Mouse (Mus musculus) stomach, postnatal 0 days (tissue): ENCODE data around the gene Mpv17. TPM values are rescaled to one million over a fixed set of nuclear protein-coding genes. Genes with fewer than 3 reads are reported as not detected.
A peak's percentile ranks its signal among the peaks of the same experiment; 100 is the strongest.

Source experiments
- ATAC-seq: fragments of 200-750 bp; cut with Nextera tagmentation; 2 replicates; pipeline ENCODE4 v1.8.0; 2017; ENCODE audit not compliant: low FRiP score, low TSS enrichment
- DNase-seq: peaks from one replicate; pipeline ENCODE4 v3.0.0-alpha.2; 2016; ENCODE audit warnings: low spot score
- H3K27ac ChIP-seq: fragments of 300-500 bp; sonication (generic); replicated peaks from 2 replicates; pipeline ENCODE4 v1.5.1; 2014; ENCODE audit warnings: mild to moderate bottlenecking, control low read depth
- H3K27me3 ChIP-seq: fragments of 300-500 bp; sonication (generic); 2 replicates; pipeline ENCODE4 v1.6.1; 2014; ENCODE audit warnings: low read length; ENCODE audit not compliant: control insufficient read depth, insufficient read depth
- H3K36me3 ChIP-seq: fragments of 300-500 bp; sonication (generic); 2 replicates; pipeline ENCODE4 v1.6.1; 2014; ENCODE audit warnings: low read length, mixed read lengths; ENCODE audit not compliant: control insufficient read depth, insufficient read depth
- H3K4me1 ChIP-seq: fragments of 300-500 bp; sonication (generic); replicated peaks from 2 replicates; pipeline ENCODE4 v1.6.1; 2014; ENCODE audit warnings: antibody characterized with exemption; ENCODE audit not compliant: control insufficient read depth, insufficient read depth
- H3K4me2 ChIP-seq: fragments of 300-500 bp; sonication (generic); replicated peaks from 2 replicates; pipeline ENCODE4 v1.6.1; 2014; ENCODE audit warnings: low read depth, mild to moderate bottlenecking, control low read depth, moderate library complexity
- H3K4me3 ChIP-seq: fragments of 300-500 bp; sonication (generic); 2 replicates; pipeline ENCODE4 v1.5.1; 2014; ENCODE audit warnings: low read depth, low read length, control low read depth
- H3K9ac ChIP-seq: fragments of 300-500 bp; sonication (generic); 2 replicates; pipeline ENCODE4 v1.6.1; 2014; ENCODE audit warnings: mild to moderate bottlenecking, low read length, control low read depth, mixed read lengths
- H3K9me3 ChIP-seq: fragments of 300-500 bp; sonication (generic); 2 replicates; pipeline ENCODE4 v1.6.1; 2016; ENCODE audit warnings: low read length; ENCODE audit not compliant: control insufficient read depth
- CTCF ChIP-seq: IDR thresholded peaks from 2 replicates; pipeline ENCODE4 v1.5.1; 2016; ENCODE audit warnings: antibody characterized with exemption, low read depth, mild to moderate bottlenecking, moderate library complexity
- EP300 ChIP-seq: optimal IDR thresholded peaks from 2 replicates; pipeline ENCODE3; 2016; ENCODE audit warnings: antibody characterized with exemption
- WGBS: fragments of 180-500 bp; shearing (Covaris S2); extraction: QIAGEN DNeasy Blood & Tissue Kit; methylation state at CpG from one replicate; pipeline ENCODE4 v1.1.7; 2014; 5-methylcytosine and 5-hydroxymethylcytosine counted together
- polyA plus RNA-seq: library from polyadenylated mRNA; unstranded; fragments of >200 nt; fragmentation: Nextera tagmentation; extraction: Ambion mirVana; gene quantifications from 2 replicates; pipeline ENCODE4 v1.2.1, GENCODE M21; 2015

Mpv17 gene
- polyA plus RNA-seq, 1 experiment from 2014 or later: 29.4 TPM

DNA sequence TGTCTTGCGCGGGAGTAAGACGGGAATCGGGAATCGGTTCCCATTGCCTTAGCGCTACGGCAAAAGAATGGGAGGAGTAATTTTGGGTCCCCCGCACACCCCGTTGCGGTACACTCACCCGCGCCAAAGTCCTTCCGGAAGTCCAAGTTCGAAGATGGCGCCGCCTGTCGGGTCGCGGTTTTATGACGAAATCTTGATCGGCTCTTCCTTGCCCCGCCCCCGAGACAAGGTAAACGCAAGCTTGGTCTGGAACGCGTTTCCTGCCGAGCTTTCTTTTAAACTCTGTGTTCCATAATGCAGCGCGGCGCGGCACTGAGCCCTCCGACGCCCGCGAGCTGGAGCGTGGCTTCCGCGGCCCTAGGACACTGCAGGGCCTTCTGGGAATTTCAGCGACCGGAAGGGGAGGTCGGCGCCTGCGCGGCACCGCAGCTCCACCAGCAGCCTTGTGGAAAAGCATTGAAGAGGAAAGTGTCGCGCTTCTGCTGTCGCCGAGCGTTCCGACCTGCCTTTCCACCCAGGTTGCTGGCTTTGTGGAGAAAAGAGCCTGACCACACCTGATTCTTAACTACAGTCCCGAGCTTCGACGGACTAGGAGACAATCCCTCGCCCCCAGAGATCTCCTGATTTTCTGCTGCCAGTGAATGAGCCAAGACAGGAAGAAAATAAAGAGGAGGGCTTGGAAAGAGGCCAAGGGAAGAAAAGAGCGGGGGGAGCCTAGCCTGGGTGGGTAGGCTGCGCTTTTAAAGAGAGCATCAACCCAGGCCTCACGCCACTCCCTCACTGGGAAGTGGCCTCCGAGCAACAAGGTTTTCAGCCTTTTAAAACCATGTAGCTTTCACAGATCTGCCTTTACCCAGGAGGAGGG is 25.9 kb upstream of the Mpv17 start, which contains the start of the genes Gm29609 and Gtf3c2:
Gene Gm29609 (minus strand): TSS at position 146 of the 865 bp plus-strand sequence.
Gene Gtf3c2 (minus strand): TSS at position 379 of the 865 bp plus-strand sequence.
- peak within 1 kb of the TSS; percentile 74 for H3K9ac ChIP-seq
- H3K9me3 ChIP-seq: no peaks in the 10 kb centered on the region
- H3K4me1 ChIP-seq: no peaks in the 10 kb centered on the region
- WGBS: under 1% methylated on average over 59 of the region's 59 CpGs
- no peaks in the 10 kb centered on the region for H3K27me3 ChIP-seq
- H3K4me2 ChIP-seq: peak within 1 kb of the TSS; percentile 81
- H3K27ac ChIP-seq: peak within 1 kb of the TSS; percentile 97
- no peaks in the 10 kb centered on the region for H3K36me3 ChIP-seq
- peak within 1 kb of the TSS; percentile 86 for H3K4me3 ChIP-seq
- TF ChIP-seq EP300 (peak; percentile 31), CTCF (peak; percentile 36)
- ATAC-seq: peak; percentile 98
- peak; percentile 94 for DNase-seq

DNA sequence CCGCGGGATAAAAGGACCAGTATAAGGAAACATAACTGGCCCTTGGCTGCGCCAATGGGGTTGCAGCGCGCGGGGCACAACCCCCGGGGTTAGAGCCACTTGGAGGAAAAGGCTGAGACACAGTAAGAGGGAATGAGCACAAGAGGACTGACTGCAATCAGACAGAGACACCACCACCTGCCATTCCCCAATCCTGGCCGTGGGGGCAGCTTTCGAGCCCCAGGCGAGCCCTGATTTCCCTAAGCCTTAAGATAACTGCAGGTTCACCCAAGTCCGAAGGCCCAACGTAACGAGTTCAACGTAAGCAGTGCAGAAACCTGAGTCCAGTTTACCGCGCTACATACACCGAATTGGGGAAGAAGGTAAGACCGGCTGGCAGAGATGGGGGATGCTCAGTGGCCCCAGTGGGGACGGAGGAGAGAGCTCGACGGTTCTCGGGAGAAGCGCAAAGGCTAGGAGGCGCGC is 25.3 kb upstream of the Mpv17 start:
- H3K9ac ChIP-seq: peak overlapping the region; percentile 74
- H3K27ac ChIP-seq: peak overlapping the region; percentile 97
- under 1% methylated on average over 25 of the region's 25 CpGs for WGBS
- peak overlapping the region; percentile 86 for H3K4me3 ChIP-seq
- H3K36me3 ChIP-seq: peaks cover under 1% of the 10 kb centered on the region; the same call in 1 of the 2 replicates
- ATAC-seq (peak; percentile 48), DNase-seq (peak; percentile 47)
- H3K27me3 ChIP-seq: no peaks in the 10 kb centered on the region
- TF ChIP-seq EP300 (no peak), CTCF (no peak)
- no peaks in the 10 kb centered on the region for H3K4me1 ChIP-seq
- no peaks in the 10 kb centered on the region for H3K9me3 ChIP-seq
- H3K4me2 ChIP-seq: peak overlapping the region; percentile 81

DNA sequence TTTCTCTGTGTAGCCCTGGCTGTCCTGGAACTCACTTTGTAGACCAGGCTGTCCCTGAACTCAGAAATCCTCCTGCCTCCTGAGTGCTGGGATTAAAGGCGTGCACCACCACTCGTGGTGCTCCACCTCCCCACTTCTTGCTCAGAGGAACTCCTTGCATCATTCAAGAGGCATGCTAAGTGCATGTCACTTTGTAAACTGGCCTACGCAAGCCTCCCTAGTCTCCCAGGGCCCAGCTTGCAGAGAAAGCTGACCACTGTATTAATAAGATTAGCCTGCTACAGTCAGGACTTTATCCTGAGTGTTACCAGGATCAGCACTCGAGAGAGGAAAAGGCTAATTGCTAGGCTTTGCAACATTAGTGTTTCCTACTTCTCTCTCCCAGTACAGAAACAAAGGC is 14.6 kb upstream of the Mpv17 start:
- WGBS: 90% methylated on average over 4 of the region's 4 CpGs
- Histone ChIP-seq H3K9ac (no peak overlapping the region), H3K4me1 (no peaks in the 10 kb centered on the region), H3K4me2 (no peak overlapping the region), H3K9me3 (no peaks in the 10 kb centered on the region), H3K4me3 (no peak overlapping the region), H3K27ac (no peak overlapping the region), H3K36me3 (peaks cover 40% of the 10 kb centered on the region), H3K27me3 (no peaks in the 10 kb centered on the region)
- DNase-seq: no peak
- no peak for ATAC-seq
- no peak for TF ChIP-seq CTCF
- TF ChIP-seq EP300: no peak

DNA sequence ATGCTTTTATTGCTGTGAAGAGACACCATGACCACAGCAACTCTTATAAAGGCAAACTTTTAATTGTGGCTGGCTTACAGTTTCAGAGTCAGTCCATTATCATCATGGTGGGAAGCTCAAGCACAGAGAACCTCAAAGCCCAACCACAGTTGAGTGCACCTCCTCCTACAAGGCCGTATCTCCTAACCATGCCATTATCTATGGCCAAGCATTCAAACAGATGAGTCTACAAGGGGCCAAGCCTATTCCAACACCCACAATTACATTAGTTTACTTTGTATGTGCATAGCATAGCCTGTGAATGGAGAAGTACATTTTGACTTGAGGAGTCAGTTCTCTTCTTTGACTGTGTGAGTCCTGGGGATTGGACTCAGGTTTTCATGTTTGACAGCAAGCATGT is 10.8 kb upstream of the Mpv17 start:
- no peak overlapping the region for H3K4me2 ChIP-seq
- WGBS: 100% methylated on average over 1 of the region's 1 CpGs
- no peaks in the 10 kb centered on the region for H3K4me1 ChIP-seq
- no peak overlapping the region for H3K9ac ChIP-seq
- no peak overlapping the region for H3K4me3 ChIP-seq
- no peaks in the 10 kb centered on the region for H3K9me3 ChIP-seq
- no peak for ATAC-seq
- no peaks in the 10 kb centered on the region for H3K27me3 ChIP-seq
- no peak overlapping the region for H3K27ac ChIP-seq
- TF ChIP-seq CTCF: no peak
- no peak for TF ChIP-seq EP300
- DNase-seq: no peak
- H3K36me3 ChIP-seq: peaks cover 36% of the 10 kb centered on the region

DNA sequence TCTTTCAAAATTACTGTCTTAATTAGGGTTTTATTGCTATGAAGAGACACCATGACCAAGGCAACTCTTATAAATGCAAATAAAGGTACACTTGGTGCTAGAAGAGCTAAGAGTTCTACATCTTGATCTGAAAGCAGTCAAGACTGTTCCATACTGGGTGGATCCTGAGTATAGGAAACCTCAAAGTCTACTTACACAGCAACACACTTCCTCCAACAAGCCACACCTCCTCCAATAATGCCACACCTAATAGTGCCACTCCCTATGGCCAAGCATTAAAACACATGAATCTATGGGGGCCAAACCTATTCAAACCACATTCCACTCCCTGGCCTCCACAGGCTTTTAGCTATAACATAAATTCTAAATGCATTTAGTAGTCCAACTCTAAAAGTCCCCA is 8.4 kb upstream of the Mpv17 start:
- Histone ChIP-seq H3K4me1 (no peaks in the 10 kb centered on the region), H3K27ac (no peak overlapping the region), H3K9ac (no peak overlapping the region), H3K4me3 (no peak overlapping the region), H3K4me2 (no peak overlapping the region), H3K9me3 (no peaks in the 10 kb centered on the region), H3K36me3 (peaks cover 40% of the 10 kb centered on the region), H3K27me3 (no peaks in the 10 kb centered on the region)
- no peak for TF ChIP-seq EP300
- TF ChIP-seq CTCF: no peak
- DNase-seq (no peak), ATAC-seq (peak; percentile 83)

DNA sequence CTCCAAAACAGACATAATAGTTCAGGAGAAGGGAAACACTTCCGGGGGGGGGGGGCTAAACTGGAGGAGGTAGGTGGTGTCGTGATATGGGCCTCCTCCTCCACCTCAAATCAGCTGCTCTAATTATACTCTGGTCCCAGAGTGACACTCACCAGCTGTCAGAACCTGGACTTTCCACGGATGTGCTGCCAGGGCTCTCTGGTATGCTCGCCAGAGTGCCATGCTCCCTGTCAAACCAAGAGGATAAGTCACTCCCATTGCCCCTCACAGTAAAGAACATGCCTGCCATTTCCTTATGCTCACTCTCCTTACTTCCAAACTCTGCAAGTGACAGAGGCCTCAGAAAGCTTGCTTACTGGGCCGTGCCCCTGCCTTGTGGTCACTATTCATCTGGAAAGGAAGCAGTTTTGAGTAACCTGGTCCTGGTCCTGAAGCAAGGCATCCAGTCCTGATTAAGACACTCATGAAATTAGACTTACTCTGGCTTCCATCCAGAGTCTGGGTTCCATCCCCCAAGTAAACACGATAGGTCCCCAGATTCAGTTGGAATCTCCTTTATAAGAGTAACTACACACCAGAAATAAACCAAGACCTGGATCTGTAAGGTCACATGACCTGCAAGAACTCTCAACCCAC is 417 bp downstream of the Mpv17 start:
- ATAC-seq (peak; percentile 21; the same call in 1 of the 2 replicates), DNase-seq (no peak)
- H3K9ac ChIP-seq: peak overlapping the region; percentile 76
- no peak overlapping the region for H3K27ac ChIP-seq
- peaks cover 10% of the 10 kb centered on the region; the same call in 1 of the 2 replicates for H3K36me3 ChIP-seq
- H3K4me3 ChIP-seq: peak overlapping the region; percentile 64
- no peak for TF ChIP-seq CTCF
- TF ChIP-seq EP300: no peak
- no peaks in the 10 kb centered on the region for H3K9me3 ChIP-seq
- H3K27me3 ChIP-seq: no peaks in the 10 kb centered on the region
- peak overlapping the region; percentile 65 for H3K4me2 ChIP-seq
- 23% methylated on average over 6 of the region's 6 CpGs for WGBS
- H3K4me1 ChIP-seq: peaks cover 4% of the 10 kb centered on the region; the same call in 1 of the 2 replicates
